Comparison of ENCODE assay signal across 14 mouse cellular contexts in the genomic region with DNA sequence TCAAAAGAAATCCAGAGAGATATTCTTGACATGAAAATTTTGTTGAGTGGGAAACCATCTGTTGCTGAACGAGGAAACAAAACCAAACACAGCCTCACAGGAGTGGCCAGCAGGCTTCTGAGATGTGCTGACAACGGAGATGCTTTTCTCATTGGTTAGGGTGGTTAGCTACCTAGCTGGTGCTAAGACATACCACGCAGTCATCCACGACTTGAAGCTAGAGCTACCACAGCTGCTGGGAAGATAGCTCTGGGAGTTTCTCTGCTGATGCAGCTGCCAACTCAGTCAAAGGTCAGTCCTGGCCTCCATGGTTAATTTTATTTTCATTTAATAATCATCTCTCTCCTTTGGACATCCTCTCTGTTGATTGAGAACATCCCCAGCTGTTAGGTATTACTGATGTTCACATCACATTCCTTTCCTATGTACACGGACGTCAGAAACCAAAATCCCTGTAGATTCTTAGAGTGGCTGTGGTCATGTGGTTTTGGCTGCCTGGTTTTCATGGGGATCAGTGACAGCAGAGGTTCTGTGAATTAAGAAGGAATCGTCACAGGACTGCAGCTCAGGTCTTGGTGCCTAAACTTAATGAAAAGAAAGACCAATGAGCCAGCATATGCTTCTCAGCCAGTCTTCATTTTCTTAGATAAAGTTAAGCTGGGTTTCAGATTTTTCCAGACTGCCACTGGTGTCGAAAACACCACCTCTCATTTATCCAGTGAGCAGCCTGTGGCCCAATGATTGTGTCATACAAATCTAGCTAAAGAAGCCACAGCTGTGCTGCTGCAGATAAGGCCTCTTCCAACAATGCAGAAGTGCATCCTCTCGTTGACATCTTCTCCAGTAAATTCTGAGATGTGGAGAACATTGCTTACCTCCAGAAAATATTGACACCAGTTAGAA. TPM values are rescaled to one million over a fixed set of nuclear protein-coding genes. Genes with fewer than 3 reads are reported as not detected.
DNase-seq lines count a peak whose midpoint lies in the region; ATAC-seq and TF ChIP-seq lines count a peak whose summit lies in the region.
"Had no signal": no experiment of that assay in that cellular context is flagged by ENCODE, and none has a peak within 500 bp of the region (broad histone marks: within the 10 kb centered on the region; RNA-seq: fewer than 3 reads in every experiment).

No protein-coding gene starts in this region.

- H3K9ac ChIP-seq in heart, embryonic 11.5 days (ENCODE audit: low read depth, low read length): no peak overlapping the region
- no peak overlapping the region for H3K9ac ChIP-seq in forebrain, embryonic 16.5 days (replicated peaks; ENCODE audit: low read depth, low read length)
- H3K9ac ChIP-seq: hindbrain, embryonic 14.5 days had no signal

- H3K4me3 ChIP-seq in heart, embryonic 11.5 days (ENCODE audit: low read depth, low read length): no peak overlapping the region
- H3K4me3 ChIP-seq in layer of hippocampus, adult 2 months: no peak overlapping the region
- no peak overlapping the region for H3K4me3 ChIP-seq in forebrain, embryonic 16.5 days (replicated peaks; ENCODE audit: low read length)

- no peak for ATAC-seq in heart, embryonic 11.5 days (replicated peaks; ENCODE audit: insufficient number of reproducible peaks, low FRiP score, low TSS enrichment)
- ATAC-seq in forebrain, embryonic 16.5 days: no peak

- 66% methylated on average over 9 of the region's 9 CpGs for WGBS in heart, embryonic 11.5 days (ENCODE audit: insufficient replicate concordance)
- WGBS in forebrain, embryonic 16.5 days: 84% methylated on average over 9 of the region's 9 CpGs

- no peaks in the 10 kb centered on the region; the same call in 1 of the 2 replicates for H3K9me3 ChIP-seq in heart, embryonic 11.5 days (replicated peaks; ENCODE audit: control insufficient read depth, low read length)
- H3K9me3 ChIP-seq in forebrain, embryonic 16.5 days (ENCODE audit: control insufficient read depth, low read length): peaks cover 3% of the 10 kb centered on the region; the same call in 1 of the 2 replicates

- no peak for TF ChIP-seq CTCF in layer of hippocampus, adult 2 months (conservative IDR thresholded peaks at IDR 0.05)

- peak; percentile 95 for DNase-seq in heart, adult 11 months
- peak; percentile 17 for DNase-seq in 416B (ENCODE audit: low read depth)
- peak; percentile 49 for DNase-seq in heart, adult 9 months (ENCODE audit: low spot score in 2 of 2)
- DNase-seq in lung, postnatal 36 days: peak; percentile 58
- DNase-seq in layer of hippocampus, adult 2 months (ENCODE audit: low spot score in 2 of 2): no peak
- DNase-seq in cerebellum, adult 9-10 months: no peak
- DNase-seq: cerebellum, adult 2 months; kidney, adult 8-10 months; spleen, adult 18-20 months had no signal

- H3K4me1 ChIP-seq in heart, embryonic 11.5 days (ENCODE audit: control insufficient read depth, insufficient read depth, low read length): no peaks in the 10 kb centered on the region
- H3K4me1 ChIP-seq in forebrain, embryonic 16.5 days (replicated peaks; ENCODE audit: control insufficient read depth, insufficient read depth, low read length): no peaks in the 10 kb centered on the region

- H3K27ac ChIP-seq in heart, embryonic 11.5 days (ENCODE audit: low read depth, low read length): no peak overlapping the region
- no peak overlapping the region for H3K27ac ChIP-seq in layer of hippocampus, adult 2 months
- H3K27ac ChIP-seq in forebrain, embryonic 16.5 days (ENCODE audit: low read length): no peak overlapping the region
- H3K27ac ChIP-seq: hindbrain, embryonic 14.5 days had no signal

- H3K27me3 ChIP-seq in heart, embryonic 11.5 days (ENCODE audit: control insufficient read depth, insufficient read depth, low read length): no peaks in the 10 kb centered on the region
- H3K27me3 ChIP-seq in forebrain, embryonic 16.5 days (replicated peaks; ENCODE audit: control insufficient read depth, insufficient read depth, low read length): no peaks in the 10 kb centered on the region
- H3K27me3 ChIP-seq: CH12.LX had no signal

- H3K36me3 ChIP-seq in heart, embryonic 11.5 days (ENCODE audit: control insufficient read depth, insufficient read depth, low read length): no peaks in the 10 kb centered on the region
- no peaks in the 10 kb centered on the region for H3K36me3 ChIP-seq in forebrain, embryonic 16.5 days (ENCODE audit: control insufficient read depth, insufficient read depth)

- H3K4me2 ChIP-seq in heart, embryonic 11.5 days: no peak overlapping the region
- no peak overlapping the region for H3K4me2 ChIP-seq in forebrain, embryonic 16.5 days (ENCODE audit: low read length)
- H3K4me2 ChIP-seq: hindbrain, embryonic 14.5 days had no signal

RNA-seq across cellular contexts. Expression of gene Vipr2, which starts 32.2 kb away (rescaled TPM):
- 1.3 and 2.7 TPM in 2 replicates for polyA plus RNA-seq in heart, embryonic 11.5 days (2014; fragmentation: Nextera tagmentation; extraction: Ambion mirVana)
- total RNA-seq in layer of hippocampus, adult 2 months (2021): 1 to 10 TPM in 1 of 2 experiments, under 1 TPM in 1; 0.76 to 1.3 TPM
- polyA plus RNA-seq in forebrain, embryonic 16.5 days (2015; fragmentation: Nextera tagmentation; extraction: Ambion mirVana): 0.75 and 0.92 TPM in 2 replicates
- total RNA-seq: neutrophil, adult 5-6 weeks had no signal

Comparison
In these comparisons a context has a peak if more than half of its experiments do, and no peak if none do; other contexts are left out.
1. DNase-seq: peak in heart, adult 11 months (single experiment), 416B (single experiment), heart, adult 9 months (2 of 2) and lung, postnatal 36 days (single experiment); none in layer of hippocampus, adult 2 months (0 of 2) and cerebellum, adult 9-10 months (single experiment).